Mouse (Mus musculus): ENCODE results near the gene Serpina3a.

Gene Serpina3a

DNA sequence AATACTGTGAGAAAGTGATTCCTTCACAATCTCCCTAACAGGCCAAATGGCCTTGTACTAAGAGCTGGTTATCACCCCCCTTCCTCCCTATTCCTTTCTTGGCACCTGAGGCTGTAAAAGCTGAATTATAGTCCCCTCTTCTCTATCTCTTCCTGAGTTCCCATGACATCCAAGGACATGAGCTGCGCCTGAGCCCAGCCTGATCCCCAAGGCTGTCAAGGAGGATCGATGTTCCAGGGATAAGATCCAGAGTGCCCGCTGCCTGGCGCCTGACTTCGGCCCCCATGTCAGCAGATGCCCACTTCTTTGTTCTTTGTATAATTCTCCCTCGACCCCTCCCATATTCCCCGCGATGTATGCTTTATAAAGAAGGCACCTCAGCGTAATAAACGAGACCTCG lies at the start of gene Serpina3a:
TSS of gene Serpina3a (plus strand) at position 392 of the 400 bp plus-strand sequence.
- DNase-seq (ENCODE audit: inconsistent age in 2 of 2, low spot score in 1 of 2), result peak; percentile 30 to 46

DNA sequence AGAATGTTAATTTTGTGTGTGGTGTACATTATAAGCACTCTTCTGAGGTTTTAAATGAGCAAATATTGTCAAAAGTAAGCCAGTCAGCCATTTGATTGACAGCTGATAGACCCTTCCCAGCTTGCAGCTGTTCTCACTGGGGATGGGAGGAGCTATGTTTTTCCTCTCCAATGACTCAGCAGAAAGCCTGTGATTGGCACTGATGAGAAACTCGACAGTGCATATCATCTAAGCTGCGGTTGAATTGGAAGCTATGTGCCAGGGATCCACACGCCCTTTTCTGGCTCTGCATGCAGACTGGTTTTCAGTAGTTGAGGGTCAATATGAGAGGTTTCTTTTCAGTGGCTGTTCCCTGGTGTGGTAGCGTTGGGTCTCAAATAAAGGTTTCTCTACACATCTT lies 48.0 kb upstream of the Serpina3a start:
- no peak for DNase-seq (ENCODE audit: inconsistent age in 2 of 2, low spot score in 1 of 2)

DNA sequence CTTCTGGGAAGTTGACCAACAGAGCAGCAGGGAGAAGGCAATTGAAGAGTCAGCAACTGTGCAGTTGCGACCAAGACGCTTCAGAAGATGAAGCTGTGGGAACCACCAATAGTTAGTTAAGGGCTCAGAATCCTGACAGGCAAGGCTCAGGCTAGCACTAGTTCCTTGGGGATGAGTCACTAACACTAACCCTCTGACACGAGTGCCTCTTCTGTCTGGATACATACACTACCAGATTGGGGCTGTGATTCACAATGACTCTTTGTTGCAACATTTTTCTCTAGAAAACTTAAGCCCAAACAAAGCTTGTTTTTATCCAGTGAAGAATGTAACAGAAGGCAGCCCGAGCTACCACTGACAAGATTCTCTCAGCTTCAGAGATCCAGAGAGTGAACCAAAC lies 47.5 kb upstream of the Serpina3a start:
- DNase-seq (ENCODE audit: inconsistent age in 2 of 2, low spot score in 1 of 2), result peak in 1 of 2 experiments; percentile 64

DNA sequence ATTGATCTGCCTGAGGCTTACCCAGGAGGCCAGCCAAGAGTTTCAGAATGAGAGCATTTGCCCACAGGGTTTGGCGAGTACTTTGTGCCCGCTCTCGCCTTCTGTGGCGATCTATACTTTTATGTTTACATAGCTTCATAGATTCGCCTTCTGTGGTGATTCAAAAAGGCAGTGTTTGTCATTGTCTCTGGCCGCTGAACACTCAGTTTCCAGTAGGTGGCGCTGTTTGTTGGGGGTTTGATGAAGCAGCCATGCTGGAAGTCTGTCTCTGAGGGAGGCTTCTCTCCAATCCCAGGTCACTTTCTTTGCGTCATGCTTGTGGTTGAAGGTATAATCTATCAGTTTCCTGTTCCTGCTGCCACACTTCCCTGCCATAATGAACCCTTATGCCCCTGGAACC lies 46.3 kb upstream of the Serpina3a start:
- DNase-seq (ENCODE audit: inconsistent age in 2 of 2, low spot score in 1 of 2), result peak; percentile 75 to 91

DNA sequence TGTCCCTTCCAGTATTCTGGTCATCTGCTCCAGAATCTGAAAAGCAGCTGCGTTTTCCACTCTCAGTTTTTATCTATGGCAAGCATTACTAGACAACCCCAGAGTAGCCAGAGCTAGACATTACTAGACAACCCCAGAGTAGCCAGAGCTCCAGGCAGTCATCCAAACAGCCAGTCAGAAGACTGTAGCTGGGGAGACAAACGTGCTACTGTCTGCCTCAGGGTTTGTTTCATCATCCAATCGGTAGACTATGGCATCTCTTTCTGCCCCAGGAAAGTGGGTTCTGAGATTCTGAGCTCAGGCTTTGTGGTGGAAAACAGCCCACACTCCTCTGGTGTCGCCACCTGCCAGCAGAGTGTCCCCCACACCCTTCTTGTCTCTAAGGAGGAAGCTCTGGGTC lies 45.0 kb upstream of the Serpina3a start:
- peak; percentile 65 to 86 for DNase-seq (ENCODE audit: inconsistent age in 2 of 2, low spot score in 1 of 2)

DNA sequence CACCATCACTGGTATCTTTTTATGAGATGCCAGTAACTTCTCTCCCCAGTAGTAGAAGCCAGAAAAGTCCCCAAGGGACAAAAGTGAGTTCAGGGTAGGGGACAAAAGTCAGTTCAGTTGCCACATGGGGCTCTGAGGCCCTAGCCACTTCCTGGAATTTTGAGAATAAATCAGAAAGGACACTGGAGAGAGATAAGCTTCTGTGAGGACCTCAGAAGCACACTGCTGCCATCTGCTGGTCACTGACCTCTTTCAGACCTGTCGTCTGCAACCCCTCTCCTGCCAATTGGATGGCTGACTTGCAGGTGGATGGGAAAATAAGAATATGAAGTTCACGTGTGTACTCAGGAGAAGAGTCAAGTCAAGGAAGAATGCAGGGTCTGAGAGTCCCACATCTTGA lies 42.9 kb upstream of the Serpina3a start:
- peak; percentile 72 to 91 for DNase-seq (ENCODE audit: inconsistent age in 2 of 2, low spot score in 1 of 2)

DNA sequence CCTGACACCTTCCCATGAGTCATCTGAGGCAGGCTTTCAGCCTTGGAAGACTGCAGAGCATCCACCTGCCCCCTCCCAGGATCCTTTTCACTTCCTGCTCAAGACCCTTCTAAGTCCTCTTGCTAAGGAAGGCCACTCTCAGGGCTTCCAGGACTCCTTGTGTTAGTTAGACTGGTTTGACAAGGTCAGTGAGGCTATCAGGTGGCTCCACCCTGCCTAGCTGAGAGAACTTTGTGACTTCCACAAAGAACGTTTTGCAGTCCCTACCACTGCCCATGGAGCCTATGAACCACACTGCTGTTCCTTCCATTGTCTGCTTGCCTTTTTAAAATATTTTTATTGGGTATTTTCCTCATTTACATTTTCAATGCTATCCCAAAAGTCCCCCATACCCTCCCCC lies 40.8 kb upstream of the Serpina3a start:
- DNase-seq (ENCODE audit: inconsistent age in 2 of 2, low spot score in 1 of 2), result no peak

DNA sequence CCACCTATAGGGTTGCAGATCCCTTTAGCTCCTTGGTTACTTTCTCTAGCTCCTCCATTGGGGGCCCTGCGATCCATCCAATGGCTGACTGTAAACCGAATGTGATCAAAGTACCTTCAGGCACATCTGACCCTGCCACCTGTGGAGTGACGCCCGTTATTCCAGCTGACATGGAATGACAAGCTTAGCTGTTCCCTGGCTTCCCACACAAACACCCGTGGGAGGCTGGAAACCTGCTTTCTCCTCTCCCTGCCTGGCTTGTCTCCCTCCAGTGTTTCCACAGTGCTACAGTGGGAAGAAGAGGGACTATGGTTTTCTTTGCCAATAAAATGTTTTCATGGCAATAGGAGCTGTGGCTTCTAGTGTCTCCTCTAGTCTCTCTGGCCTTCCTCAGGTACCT lies 40.2 kb upstream of the Serpina3a start:
- no peak for DNase-seq (ENCODE audit: inconsistent age in 2 of 2, low spot score in 1 of 2)

DNA sequence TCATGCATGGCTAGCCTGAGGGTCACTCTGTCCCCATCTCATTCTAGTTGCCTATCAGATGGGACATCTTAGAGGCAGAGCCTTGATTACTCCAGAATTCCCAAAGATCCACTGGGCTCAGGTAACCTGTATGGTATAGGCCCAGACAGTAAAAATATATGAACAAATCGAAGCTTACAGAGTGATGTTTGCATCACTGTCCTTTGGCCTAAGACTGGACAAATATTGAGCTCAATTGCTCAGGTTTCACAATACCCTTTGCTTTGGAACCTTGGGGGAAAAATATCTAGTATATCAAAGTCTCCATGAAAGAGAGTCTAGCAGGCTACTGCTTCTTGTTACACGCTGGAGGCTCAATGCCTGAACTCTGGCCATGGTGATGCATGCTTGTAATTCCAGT lies 22.4 kb upstream of the Serpina3a start:
- DNase-seq (ENCODE audit: inconsistent age in 2 of 2, low spot score in 1 of 2), result no peak

DNA sequence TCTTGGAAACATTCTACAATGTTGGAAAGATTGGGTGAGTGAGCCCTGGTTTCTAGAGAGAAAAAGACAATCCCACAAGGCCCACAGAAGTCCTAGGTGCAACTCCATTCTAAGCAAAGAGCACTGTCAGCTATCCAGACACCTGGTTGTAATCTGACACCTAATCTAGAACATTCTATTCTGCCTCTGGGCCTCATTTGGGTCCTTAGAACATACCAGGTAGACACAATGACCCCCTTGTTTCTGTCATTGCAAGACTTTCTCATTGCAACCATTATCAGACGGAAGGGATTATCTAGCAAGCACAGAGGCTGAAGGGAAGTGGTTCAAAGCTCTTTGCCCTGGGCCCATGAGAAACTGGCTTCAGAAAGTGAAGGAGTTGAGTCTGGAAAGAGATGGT lies 21.2 kb upstream of the Serpina3a start:
- no peak for DNase-seq (ENCODE audit: inconsistent age in 2 of 2, low spot score in 1 of 2)

DNA sequence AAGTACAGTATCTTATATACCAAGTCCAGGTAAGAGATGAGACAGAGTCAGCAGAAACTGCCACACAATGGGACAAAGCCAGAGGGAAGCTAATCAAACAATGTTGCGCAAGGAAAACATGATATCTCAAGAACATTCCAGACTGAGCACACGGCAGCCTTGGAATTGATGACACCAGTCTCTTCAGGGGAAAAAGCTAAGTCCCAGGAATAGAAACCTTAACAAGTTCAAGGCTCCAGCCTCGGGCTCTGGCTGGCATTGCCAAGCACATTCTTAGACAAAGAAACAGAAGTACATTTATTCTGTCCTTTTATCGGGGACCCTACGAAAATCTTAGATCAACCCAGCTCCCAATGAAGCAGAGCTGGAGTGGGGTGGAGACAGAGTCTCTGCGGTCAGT lies 11.8 kb upstream of the Serpina3a start, which contains the start of gene Serpina5:
TSS of gene Serpina5 (plus strand) at position 346 of the 400 bp plus-strand sequence.
- DNase-seq (ENCODE audit: inconsistent age in 2 of 2, low spot score in 1 of 2), result peak; percentile 47 to 58

DNA sequence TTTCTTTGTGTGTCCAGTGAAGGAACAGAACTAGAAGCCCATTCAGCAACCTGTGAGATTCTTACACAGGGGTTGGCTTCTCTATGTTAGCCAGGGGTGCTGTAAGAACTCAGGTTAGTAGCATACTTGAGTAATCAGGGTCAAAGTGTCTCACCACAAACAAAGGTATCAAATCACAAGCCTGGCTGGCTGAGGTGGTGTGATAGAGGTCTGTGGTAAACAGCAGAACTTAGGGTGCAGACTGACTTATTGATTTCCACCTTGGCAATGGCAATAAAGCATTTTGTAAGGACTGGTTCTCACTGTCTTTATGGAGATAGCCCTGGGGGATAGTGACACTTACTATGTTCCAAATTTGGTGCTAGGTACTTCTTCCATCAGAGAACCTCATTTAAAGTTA lies 6.7 kb upstream of the Serpina3a start:
- no peak for DNase-seq (ENCODE audit: inconsistent age in 2 of 2, low spot score in 1 of 2)

DNA sequence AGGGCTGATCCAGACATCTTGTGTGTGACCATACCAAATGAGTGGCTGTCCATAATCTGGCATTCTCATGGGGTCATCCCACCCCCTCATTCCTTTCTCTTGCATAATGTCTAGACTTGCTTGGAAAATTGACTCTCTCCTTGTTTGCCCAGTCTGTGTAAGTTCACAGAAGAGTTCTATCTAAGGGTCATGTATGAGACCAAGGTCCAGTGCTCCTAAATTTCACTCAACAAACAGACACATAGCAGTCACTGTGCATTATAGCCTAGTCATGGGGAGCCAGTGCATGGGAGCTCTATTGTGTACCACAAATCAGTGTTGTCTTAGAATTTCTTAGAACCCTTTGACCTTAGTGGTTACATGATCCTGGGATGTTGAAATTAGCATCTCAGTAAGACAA lies 5.6 kb upstream of the Serpina3a start:
- DNase-seq (ENCODE audit: inconsistent age in 2 of 2, low spot score in 1 of 2), result no peak

DNA sequence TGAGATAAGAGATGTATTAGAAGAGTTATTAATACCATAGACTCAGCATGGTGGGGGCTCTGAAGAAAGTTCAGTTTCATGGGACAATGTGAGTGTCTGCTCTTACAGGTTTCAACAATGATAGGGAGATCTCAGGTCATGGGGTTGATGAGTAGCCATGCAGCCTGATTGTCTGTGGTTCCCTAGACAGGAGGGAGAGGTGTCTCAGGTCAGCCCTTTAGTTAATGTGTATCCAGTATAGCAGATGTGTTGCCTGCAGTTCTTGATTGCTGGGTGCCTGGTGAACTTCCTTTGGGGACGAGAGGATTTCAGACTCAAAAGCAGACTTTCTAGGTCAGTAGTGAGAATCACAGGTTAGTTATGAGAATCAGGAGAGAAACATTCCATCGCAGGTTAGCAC lies 4.0 kb upstream of the Serpina3a start:
- no peak for DNase-seq (ENCODE audit: inconsistent age in 2 of 2, low spot score in 1 of 2)

DNA sequence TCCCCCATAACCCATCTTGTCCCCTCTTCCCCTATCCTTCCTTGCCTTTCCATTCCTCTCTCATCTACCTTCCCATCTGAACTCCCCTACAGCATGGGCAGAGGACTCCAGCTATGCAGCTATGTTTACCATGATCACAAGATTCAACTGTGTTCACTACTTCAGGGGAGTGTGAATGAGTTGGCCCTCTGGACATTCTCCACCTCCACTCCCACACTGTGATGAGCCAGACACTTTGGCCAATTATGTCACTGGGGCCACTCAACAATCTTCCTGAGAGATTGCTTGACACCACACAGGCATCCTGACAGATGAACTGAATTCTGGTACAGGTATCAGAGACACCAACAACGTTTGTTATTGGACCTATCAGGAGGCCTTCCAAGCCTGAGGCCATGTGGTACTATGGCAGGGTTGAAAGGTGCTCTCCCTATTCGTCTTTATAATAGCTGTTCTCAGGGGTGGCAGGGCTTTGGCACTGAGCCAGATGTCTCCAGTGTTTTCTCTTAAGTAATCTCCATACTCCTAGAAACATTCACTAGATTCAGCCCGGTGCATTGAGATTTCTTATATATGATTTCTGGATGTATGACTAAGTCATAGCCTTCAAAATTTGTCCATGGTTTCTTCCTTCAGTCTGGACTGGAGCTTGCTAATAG lies 2.5 kb downstream of the Serpina3a start:
- no peak for DNase-seq (ENCODE audit: inconsistent age in 2 of 2, low spot score in 1 of 2)

DNA sequence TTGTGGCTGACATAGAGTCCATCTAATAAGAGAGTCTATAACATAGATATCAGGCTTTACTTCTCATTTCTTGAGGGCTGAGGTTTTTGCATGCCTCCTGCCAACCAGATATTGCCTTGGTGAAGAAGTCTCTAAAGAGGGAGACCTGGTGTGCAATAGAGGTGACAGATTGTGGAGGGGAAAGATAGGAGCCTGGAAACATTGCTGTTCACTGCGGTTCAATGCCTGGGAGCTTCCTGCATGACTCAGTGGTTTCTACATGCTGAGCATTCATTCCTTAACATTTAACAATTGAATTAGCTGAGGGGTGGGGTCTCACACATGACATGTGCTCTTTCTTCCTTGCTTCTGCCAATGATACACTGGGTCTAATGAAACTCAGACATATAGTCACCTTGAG lies 10.6 kb downstream of the Serpina3a start:
- no peak for DNase-seq (ENCODE audit: inconsistent age in 2 of 2, low spot score in 1 of 2)

DNA sequence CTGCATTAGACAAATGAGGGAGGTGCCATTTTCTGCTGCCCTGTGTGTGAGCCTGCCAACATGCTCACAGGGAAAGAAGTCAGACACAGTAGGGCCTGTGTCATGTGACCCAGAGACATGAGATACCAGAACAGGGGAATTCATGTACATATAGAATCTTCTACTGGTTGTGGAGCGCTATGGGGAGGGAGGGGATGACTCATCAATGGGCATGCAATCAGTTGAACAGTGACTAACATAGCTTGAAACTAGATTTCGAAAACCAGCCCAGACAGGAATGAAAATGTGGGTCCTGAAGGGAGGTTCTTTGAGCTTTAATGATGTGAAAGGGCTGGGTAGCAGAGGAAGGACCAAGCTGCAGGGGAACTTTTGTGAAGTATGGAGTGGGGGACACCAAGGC lies 11.5 kb downstream of the Serpina3a start:
- DNase-seq (ENCODE audit: inconsistent age in 2 of 2, low spot score in 1 of 2), result peak in 1 of 2 experiments; percentile 43

DNA sequence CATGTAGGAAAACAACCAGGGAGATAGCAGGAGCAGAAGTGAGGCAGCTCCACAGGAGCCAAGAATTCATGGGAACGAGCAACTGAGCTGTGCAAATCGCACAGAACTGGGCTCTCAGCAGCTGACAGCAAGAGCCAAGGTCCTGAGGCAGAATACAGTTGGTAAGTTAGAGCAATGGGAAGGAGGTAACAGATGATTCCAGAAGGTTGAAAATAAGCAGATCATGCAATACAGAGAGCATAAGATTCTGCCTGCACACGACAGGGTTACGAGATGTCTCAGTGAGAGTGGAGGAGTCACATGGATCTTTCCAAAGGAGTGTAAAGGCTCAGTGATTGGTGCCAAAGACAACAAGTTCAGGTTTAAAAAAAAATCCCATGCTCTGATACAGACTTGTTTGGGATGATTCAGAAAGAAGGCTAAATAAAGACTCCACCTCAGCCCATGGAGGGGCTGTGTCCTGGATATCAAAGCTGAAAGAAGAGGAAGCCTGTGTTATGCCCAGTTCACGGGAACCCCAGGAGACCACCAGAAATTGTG lies 12.6 kb downstream of the Serpina3a start:
- DNase-seq (ENCODE audit: inconsistent age in 2 of 2, low spot score in 1 of 2), result no peak

DNA sequence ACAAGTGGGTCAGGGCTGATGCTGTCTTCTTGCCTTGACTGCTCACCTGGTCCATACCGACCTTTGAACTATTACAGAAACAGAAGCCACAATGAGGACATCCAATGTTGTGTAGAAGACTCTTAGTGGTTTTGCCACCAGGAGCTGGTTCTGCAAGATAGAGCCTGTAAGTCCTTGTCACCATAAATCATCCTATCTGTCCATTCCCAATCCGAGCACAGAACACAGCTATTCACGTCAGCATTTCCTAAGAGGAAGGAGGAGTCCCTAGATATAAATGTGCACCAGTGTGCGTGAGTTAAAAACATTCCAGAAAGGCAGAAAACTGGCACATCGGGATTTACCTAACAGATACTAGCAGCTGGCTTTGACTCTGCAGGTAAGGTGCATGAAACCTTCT lies 15.2 kb downstream of the Serpina3a start, which contains the start of gene Serpina3b:
TSS of gene Serpina3b (plus strand) at position 301 of the 400 bp plus-strand sequence.
- no peak for DNase-seq (ENCODE audit: inconsistent age in 2 of 2, low spot score in 1 of 2)

DNA sequence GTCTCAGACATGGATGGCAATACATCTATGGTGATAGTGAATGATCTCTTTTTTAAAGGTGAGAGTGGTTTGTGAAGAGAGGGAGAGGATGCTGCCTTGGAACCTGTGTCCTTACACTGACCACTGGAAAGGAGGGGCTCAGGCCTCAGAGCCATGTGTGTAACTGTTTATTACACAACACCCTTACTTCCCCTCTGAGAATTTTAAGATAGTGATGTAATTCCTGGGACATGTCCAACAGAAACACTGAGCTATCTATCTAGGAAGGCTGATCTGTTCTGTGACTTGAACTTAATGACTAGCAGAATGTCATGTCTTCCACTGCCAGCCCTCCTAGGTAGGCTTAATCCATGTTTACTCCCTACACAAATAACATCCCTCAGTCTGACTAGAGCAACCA lies 18.5 kb downstream of the Serpina3a start:
- peak in 1 of 2 experiments; percentile 52 for DNase-seq (ENCODE audit: inconsistent age in 2 of 2, low spot score in 1 of 2)

DNA sequence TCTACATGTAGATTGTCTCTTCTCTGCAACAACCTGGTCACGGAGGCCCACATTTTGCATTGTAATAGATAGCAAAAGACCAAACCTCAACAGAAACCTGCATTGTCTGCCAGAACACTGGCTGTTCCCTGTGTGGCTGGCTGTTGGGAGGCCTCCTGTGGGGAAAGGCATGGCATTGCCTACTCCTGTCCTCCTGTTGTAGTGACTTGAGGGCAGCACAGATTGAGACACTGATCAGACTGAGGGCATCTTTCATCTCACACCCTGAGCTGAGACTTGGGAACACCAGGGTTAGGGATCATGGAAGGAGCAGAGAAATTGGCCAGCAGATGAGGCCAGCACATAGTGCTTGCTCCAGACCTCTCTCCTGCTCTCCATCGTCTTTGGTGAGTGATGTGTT lies 25.7 kb downstream of the Serpina3a start:
- DNase-seq (ENCODE audit: inconsistent age in 2 of 2, low spot score in 1 of 2), result no peak

DNA sequence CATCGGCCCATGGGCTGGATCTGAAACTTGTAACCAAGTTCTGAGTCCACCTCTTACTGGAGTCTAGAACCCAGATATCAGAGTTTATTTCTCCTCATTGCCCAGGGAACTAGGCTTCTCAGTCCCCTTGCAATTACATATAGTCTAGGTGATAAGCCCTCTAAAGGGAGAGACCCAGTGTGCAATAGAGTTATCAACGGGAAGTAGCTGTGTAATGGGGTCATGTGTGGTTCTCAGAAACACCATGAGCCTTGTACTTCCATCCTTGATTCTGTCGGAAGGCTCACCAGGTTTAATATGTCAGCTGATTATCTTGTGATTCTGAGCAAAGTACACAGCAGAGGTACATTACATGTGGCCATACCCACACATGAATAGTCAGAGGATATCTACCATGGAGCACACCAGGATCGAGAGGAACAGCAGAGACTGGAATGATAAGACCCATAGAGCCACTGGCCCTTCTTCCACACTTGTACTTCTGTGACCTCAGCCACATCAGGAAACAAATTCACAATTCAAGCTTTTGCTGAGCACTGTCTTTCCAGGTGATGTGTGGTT lies 28.1 kb downstream of the Serpina3a start:
- DNase-seq (ENCODE audit: inconsistent age in 2 of 2, low spot score in 1 of 2), result no peak

DNA sequence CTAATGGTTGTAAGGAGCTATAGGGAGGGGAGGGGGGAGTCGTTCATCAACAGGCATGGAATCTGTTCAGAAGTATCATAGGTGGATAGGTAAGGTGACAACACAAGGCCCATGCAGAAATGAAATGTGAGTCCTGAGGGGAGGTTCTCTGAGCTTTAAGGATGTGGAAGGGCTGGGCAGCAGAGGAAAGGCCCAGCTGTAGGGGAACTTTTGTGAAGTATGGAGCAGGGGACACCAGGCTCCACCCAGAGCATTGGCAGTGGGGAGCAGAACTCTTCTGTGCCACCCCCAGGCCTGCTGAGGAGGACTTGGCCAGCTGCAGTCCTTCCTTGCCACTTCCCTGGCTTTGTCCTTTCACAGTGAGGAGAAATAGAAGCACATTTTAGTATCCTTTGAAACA lies 29.0 kb downstream of the Serpina3a start:
- DNase-seq (ENCODE audit: inconsistent age in 2 of 2, low spot score in 1 of 2), result no peak

All from adrenal gland, adult (tissue).